Mouse (Mus musculus) liver, embryonic 14.5 days (tissue): ENCODE measurements around the gene Trim7. TPM values are rescaled to one million over a fixed set of nuclear protein-coding genes. Genes with fewer than 3 reads are reported as not detected.

Source experiments
- ATAC-seq: fragments of 200-750 bp; cut with Nextera tagmentation; 2 replicates; pipeline ENCODE4 v1.8.0; 2017; ENCODE audit warnings: moderate number of reproducible peaks, mild to moderate bottlenecking, moderate library complexity; ENCODE audit not compliant: insufficient read depth
- DNase-seq, 3 experiments: peaks; one replicate each; pipeline ENCODE4 v3.0.0-alpha.2; 2012 to 2013; ENCODE audit warnings: low read depth in 3 of 3, low spot score in 3 of 3
- H3K27ac ChIP-seq: fragments of 300-500 bp; sonication (generic); 2 replicates; pipeline ENCODE4 v1.5.1; 2014; ENCODE audit warnings: moderate library complexity, mild to moderate bottlenecking, control low read depth, inconsistent platforms
- H3K27me3 ChIP-seq: fragments of 300-500 bp; sonication (generic); 2 replicates; pipeline ENCODE4 v1.6.1; 2014; ENCODE audit warnings: mild to moderate bottlenecking, low read length, moderate library complexity; ENCODE audit not compliant: control insufficient read depth, insufficient read depth
- H3K36me3 ChIP-seq: fragments of 300-500 bp; sonication (generic); replicated peaks from 2 replicates; pipeline ENCODE4 v1.6.1; 2014; ENCODE audit warnings: low read depth; ENCODE audit not compliant: control insufficient read depth, insufficient read depth
- H3K4me1 ChIP-seq, 2 experiments: fragments of 200-500 bp in 1 of 2; fragments of 300-500 bp in 1 of 2; sonication (generic) in 1 of 2; replicated peaks; 2 replicates each; pipeline ENCODE4 v1.6.1; 2012 to 2014; ENCODE audit warnings: antibody characterized with exemption in 1 of 2, inconsistent platforms in 1 of 2, low read length in 1 of 2; ENCODE audit not compliant: control insufficient read depth in 2 of 2, insufficient read depth in 2 of 2
- H3K4me2 ChIP-seq: fragments of 300-500 bp; sonication (generic); 2 replicates; pipeline ENCODE4 v1.6.1; 2014; ENCODE audit warnings: low read depth, mild to moderate bottlenecking, control low read depth, moderate library complexity
- H3K4me3 ChIP-seq, 2 experiments: fragments of 200-500 bp in 1 of 2; fragments of 300-500 bp in 1 of 2; sonication (generic) in 1 of 2; 2 replicates each; pipeline ENCODE4 v1.5.1; 2012 to 2014; ENCODE audit warnings: low read depth in 2 of 2, low read length in 2 of 2, mild to moderate bottlenecking in 2 of 2, control low read depth in 1 of 2, inconsistent platforms in 1 of 2, moderate library complexity in 1 of 2; ENCODE audit not compliant: insufficient read depth in 1 of 2
- H3K9ac ChIP-seq: fragments of 300-500 bp; sonication (generic); replicated peaks from 2 replicates; pipeline ENCODE4 v1.6.1; 2014; ENCODE audit warnings: mild to moderate bottlenecking, control low read depth, moderate library complexity
- H3K9me3 ChIP-seq: fragments of 300-500 bp; sonication (generic); 2 replicates; pipeline ENCODE4 v1.6.1; 2016; ENCODE audit warnings: low read length, mixed read lengths; ENCODE audit not compliant: control insufficient read depth
- CTCF ChIP-seq: IDR thresholded peaks from 2 replicates; pipeline ENCODE4 v1.5.1; 2016; ENCODE audit warnings: antibody characterized with exemption, low read depth, control low read depth
- EP300 ChIP-seq: IDR thresholded peaks from 2 replicates; pipeline ENCODE4 v1.6.1; 2016; ENCODE audit warnings: antibody characterized with exemption, low read depth
- WGBS: fragments of 180-500 bp; shearing (Covaris S2); extraction: QIAGEN DNeasy Blood & Tissue Kit; methylation state at CpG from one replicate; pipeline ENCODE4 v1.1.7; 2014; ENCODE audit not compliant: insufficient replicate concordance; 5-methylcytosine and 5-hydroxymethylcytosine counted together
- polyA plus RNA-seq, 2 experiments: library from polyadenylated mRNA; depleted of rRNA in 1 of 2; stranded (reverse) in 1 of 2; unstranded in 1 of 2; fragments of >200 nt; fragmentation: Nextera tagmentation in 1 of 2; extraction: Ambion mirVana in 1 of 2; gene quantifications; 2 replicates each; pipeline versions ENCODE4 v1.2.1 to v1.2.3; 2012 to 2014

Trim7 gene
- polyA plus RNA-seq, 2 experiments: 0.04 to 0.23 TPM

DNA sequence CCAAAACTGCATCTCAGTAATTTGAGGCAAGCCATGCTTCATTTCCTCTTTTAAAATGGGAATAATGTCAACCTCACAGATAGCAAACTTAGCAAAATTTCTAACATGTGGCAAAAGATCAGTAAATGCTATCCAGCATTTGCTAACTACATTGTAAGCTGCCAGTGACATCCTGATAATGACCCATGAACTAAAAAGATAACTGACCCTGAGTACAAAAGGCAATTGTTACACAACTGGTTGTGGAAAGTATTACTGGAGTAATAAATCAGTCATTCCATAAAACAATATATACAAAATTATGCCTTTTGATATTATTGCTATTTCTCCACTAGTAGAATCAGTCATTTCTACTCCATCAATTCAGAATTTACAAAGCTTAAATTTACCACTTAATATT lies 12.2 kb upstream of the Trim7 start:
- no peak for DNase-seq
- Histone ChIP-seq H3K4me3 (no peak overlapping the region), H3K27ac (no peak overlapping the region), H3K36me3 (peaks cover 23% of the 10 kb centered on the region), H3K4me1 (peaks cover 7 to 11% of the 10 kb centered on the region in 2 experiments), H3K9me3 (no peaks in the 10 kb centered on the region), H3K9ac (no peak overlapping the region), H3K27me3 (no peaks in the 10 kb centered on the region), H3K4me2 (no peak overlapping the region)
- TF ChIP-seq CTCF (no peak), EP300 (no peak)
- no peak for ATAC-seq

GRCm38 (mm10) chr11:48815851-48816250 lies 10.1 kb upstream of the Trim7 start:
- peak overlapping the region; percentile 82; the same call in 1 of the 2 replicates for H3K9ac ChIP-seq
- TF ChIP-seq EP300: no peak
- WGBS: 55% methylated on average over 16 of the region's 16 CpGs
- no peaks in the 10 kb centered on the region for H3K9me3 ChIP-seq
- peak overlapping the region; percentile 97 for H3K4me2 ChIP-seq
- H3K36me3 ChIP-seq: peaks cover 13% of the 10 kb centered on the region
- H3K27me3 ChIP-seq: no peaks in the 10 kb centered on the region
- no peak overlapping the region for H3K27ac ChIP-seq
- no peak for ATAC-seq
- H3K4me1 ChIP-seq: peaks cover 7 to 13% of the 10 kb centered on the region in 2 experiments
- H3K4me3 ChIP-seq: peak overlapping the region; percentile 73 to 84
- no peak for DNase-seq

DNA sequence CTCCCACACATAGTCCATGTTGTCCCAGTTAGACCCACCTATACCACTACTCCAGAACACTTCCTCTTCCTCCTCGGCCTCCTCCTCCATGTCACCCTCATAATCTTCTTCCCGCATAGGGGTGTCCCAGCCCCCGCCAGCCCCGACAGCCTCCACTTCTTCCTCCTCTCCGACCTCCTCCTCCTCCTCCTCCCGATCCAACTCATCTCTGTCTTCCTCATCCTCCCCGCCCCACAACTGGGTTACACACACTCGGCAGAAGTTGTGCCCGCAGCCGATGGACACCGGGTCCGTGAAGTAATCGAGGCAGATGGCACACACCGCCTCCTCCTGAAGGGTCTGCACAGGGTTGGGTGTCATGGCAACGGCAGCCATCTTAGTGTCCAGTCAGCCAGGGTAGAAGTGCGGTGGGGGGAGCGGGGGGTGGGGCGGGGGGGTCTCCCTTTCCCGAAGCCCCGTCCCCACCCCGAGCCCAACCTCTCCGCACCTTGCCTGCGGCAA lies 9.6 kb upstream of the Trim7 start:
- Histone ChIP-seq H3K4me2 (peak overlapping the region; percentile 97), H3K9ac (peak overlapping the region; percentile 82), H3K4me1 (peaks cover 7 to 13% of the 10 kb centered on the region in 2 experiments), H3K27me3 (no peaks in the 10 kb centered on the region), H3K4me3 (peak overlapping the region; percentile 73 to 84), H3K36me3 (peaks cover 10% of the 10 kb centered on the region), H3K27ac (peak overlapping the region; percentile 59), H3K9me3 (no peaks in the 10 kb centered on the region)
- DNase-seq: no peak
- WGBS: under 1% methylated on average over 23 of the region's 23 CpGs
- peak; percentile 1; the same call in 1 of the 2 replicates for ATAC-seq
- TF ChIP-seq EP300 (no peak), CTCF (no peak)

DNA sequence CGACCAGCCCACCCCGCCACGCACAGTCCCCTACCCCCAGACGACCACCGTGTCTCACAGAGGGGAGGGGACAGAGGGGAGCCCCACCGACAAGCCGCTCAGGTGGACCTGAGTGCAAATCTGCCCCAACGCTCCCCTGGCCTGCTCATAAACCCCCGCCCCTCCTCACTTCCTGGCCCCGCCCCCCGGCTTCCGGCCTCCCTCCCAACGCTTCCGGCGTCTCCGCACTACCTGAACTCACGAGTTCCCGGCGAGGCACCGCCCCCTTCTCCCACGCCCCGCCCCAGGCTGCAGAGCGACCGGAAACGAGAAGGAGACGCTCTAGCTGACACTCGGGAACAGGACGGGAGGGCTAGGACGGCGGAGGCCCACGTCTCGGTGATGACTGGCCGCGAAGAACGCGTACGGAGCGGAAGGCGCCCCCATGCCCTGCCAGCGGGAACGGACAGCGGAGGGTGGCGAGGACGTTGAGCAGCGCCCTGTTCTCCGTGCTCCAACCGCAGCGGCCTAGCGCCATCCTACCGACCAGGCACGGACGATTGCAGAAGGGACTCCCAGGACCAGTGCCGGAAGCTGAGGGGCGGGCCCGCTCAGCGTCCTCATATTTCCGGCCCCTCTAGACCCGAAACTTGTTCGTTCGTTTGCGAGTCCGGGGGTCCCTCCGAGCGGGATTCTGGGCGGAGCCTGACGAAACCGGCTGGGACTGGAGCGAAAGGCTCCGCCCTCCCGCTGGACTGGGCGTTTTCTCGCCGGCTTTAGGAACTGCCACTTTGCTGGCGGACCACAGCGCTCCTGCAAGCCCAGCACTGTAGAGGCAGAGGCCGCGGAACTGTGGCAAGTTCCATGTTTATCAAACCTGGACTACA lies 8.9 kb upstream of the Trim7 start, which contains the start of gene Trim41:
Gene Trim41 (minus strand): TSS at position 554 of the 866 bp plus-strand sequence.
- Histone ChIP-seq H3K4me3 (peak within 1 kb of the TSS; percentile 78 to 84), H3K9ac (peak within 1 kb of the TSS; percentile 93), H3K36me3 (peaks cover 4% of the 10 kb centered on the region), H3K27ac (peak within 1 kb of the TSS; percentile 86), H3K9me3 (no peaks in the 10 kb centered on the region), H3K27me3 (no peaks in the 10 kb centered on the region), H3K4me1 (peaks cover 7 to 13% of the 10 kb centered on the region in 2 experiments), H3K4me2 (peak within 1 kb of the TSS; percentile 97)
- DNase-seq (peak; percentile 97 to 98 (median 97)), ATAC-seq (peak; percentile 96)
- TF ChIP-seq CTCF: peak; percentile 26
- TF ChIP-seq EP300: peak; percentile 71
- under 1% methylated on average over 70 of the region's 77 CpGs for WGBS

GRCm38 (mm10) chr11:48817794-48818193 lies 8.1 kb upstream of the Trim7 start:
- DNase-seq: no peak
- Histone ChIP-seq H3K36me3 (no peaks in the 10 kb centered on the region; the same call in 1 of the 2 replicates), H3K9me3 (no peaks in the 10 kb centered on the region), H3K4me2 (peak overlapping the region; percentile 97), H3K9ac (peak overlapping the region; percentile 93), H3K4me3 (peak overlapping the region; percentile 78 to 84), H3K27ac (peak overlapping the region; percentile 86), H3K27me3 (no peaks in the 10 kb centered on the region), H3K4me1 (peaks cover 7 to 14% of the 10 kb centered on the region in 2 experiments)
- 5% methylated on average over 9 of the region's 9 CpGs for WGBS
- no peak for TF ChIP-seq EP300
- no peak for TF ChIP-seq CTCF
- no peak for ATAC-seq
